Mouse (Mus musculus): Measurements from ENCODE around the gene Mbtps1. TPM values are rescaled to one million over a fixed set of nuclear protein-coding genes. Genes with fewer than 3 reads are reported as not detected.

Gene Mbtps1
- polyA plus RNA-seq, 1 experiment from 2014 or later: 61.3 TPM

DNA sequence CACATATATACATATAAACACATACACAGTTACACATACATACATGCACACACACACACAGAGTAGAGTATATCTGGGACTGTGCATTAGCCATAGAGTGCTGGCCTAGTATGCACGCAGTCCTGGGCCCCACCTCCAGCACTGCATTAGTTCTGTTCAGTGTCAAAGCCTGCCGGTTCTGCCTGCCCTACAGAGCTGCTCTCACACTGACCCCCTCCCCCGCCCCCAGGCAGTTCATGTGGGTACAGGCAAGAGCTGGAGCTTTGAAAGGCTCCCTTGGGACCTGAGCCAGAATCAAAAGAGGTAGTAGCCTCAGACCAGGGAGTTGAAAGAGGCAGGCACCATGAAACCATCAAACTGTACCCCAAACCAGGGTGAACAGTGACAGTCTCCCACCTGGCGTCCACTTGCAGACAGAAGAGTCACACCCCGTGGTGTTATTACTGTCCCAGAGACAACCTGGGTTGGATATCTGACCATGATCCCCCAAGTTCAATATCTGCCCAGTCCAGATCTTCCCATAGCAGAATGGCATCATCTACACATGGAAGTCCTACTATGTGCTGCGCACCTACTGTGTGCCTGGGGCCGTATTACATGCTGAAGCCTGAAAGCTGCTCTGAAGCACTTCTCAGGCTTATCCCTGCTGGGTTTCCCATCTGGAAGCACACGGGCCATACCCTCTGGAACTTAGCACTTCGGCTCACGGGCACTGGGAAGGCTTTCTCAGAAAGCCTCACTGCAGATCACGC lies 74.2 kb downstream of the Mbtps1 start:
- no peak for ATAC-seq (ENCODE audit: low FRiP score)
- H3K36me3 ChIP-seq: no peaks in the 10 kb centered on the region
- no peaks in the 10 kb centered on the region for H3K9me3 ChIP-seq
- H3K4me1 ChIP-seq (replicated peaks): 0 out of 2 replicates have a peak, but pooled peaks cover 7% of the 10 kb centered on the region
- H3K4me2 ChIP-seq: no peak overlapping the region
- H3K9ac ChIP-seq: no peak overlapping the region
- H3K4me3 ChIP-seq: no peak overlapping the region
- 85% methylated on average over 11 of the region's 11 CpGs for WGBS
- H3K27me3 ChIP-seq: 0 out of 2 replicates have a peak, but pooled peaks cover 5% of the 10 kb centered on the region
- H3K27ac ChIP-seq: no peak overlapping the region

GRCm38 (mm10) chr8:119478684-119479083 lies 79.9 kb downstream of the Mbtps1 start:
- no peak overlapping the region for H3K4me3 ChIP-seq
- H3K36me3 ChIP-seq: no peaks in the 10 kb centered on the region
- H3K27ac ChIP-seq: no peak overlapping the region
- no peak overlapping the region for H3K4me2 ChIP-seq
- 24% methylated on average over 5 of the region's 5 CpGs for WGBS
- H3K9ac ChIP-seq: no peak overlapping the region
- H3K4me1 ChIP-seq (replicated peaks): peaks cover 9% of the 10 kb centered on the region
- no peaks in the 10 kb centered on the region for H3K9me3 ChIP-seq
- ATAC-seq (ENCODE audit: low FRiP score): no peak
- H3K27me3 ChIP-seq: no peaks in the 10 kb centered on the region

DNA sequence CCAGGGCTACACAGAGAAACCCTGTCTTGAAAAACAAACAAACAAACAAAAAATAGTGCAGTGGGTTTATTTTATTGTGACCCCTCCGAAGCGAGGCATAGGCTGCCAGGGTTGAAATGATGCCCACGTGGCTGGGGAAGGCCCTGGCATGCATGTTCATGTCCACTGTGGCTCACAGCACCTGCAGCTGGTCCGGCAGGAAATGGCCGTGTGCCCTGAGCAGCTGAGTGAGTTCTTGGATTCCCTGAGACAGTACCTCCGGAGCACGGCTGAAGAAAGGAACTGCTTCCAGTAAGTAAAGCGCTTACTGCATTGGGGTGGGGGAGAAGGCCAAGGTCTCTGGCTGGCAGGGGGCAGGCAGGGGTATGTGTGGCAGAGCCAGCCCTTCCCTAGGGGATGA lies 90.4 kb downstream of the Mbtps1 start:
- Histone ChIP-seq H3K4me2 (no peak overlapping the region), H3K27me3 (peaks cover 21% of the 10 kb centered on the region), H3K9ac (no peak overlapping the region), H3K4me3 (no peak overlapping the region), H3K27ac (no peak overlapping the region), H3K4me1 (replicated peaks) (peaks cover 42% of the 10 kb centered on the region), H3K36me3 (no peaks in the 10 kb centered on the region; the same call in 1 of the 2 replicates), H3K9me3 (no peaks in the 10 kb centered on the region)
- no peak for ATAC-seq (ENCODE audit: low FRiP score)
- 92% methylated on average over 8 of the region's 8 CpGs for WGBS

- Histone ChIP-seq H3K4me1 (replicated peaks) (peaks cover 43% of the 10 kb centered on the region), H3K27me3 (peaks cover 22% of the 10 kb centered on the region), H3K4me3 (no peak overlapping the region), H3K27ac (peak overlapping the region; percentile 80), H3K9ac (no peak overlapping the region), H3K36me3 (no peaks in the 10 kb centered on the region; the same call in 1 of the 2 replicates), H3K4me2 (no peak overlapping the region), H3K9me3 (no peaks in the 10 kb centered on the region)
- 44% methylated on average over 10 of the region's 10 CpGs for WGBS
- ATAC-seq (ENCODE audit: low FRiP score): no peak
Observed at GRCm38 (mm10) chr8:119466794-119467193, 91.7 kb downstream of the Mbtps1 start.

GRCm38 (mm10) chr8:119466105-119466504 lies 92.4 kb downstream of the Mbtps1 start:
- Histone ChIP-seq H3K4me1 (replicated peaks) (peaks cover 50% of the 10 kb centered on the region), H3K4me2 (peak overlapping the region; percentile 39; the same call in 1 of the 2 replicates), H3K4me3 (no peak overlapping the region), H3K27ac (peak overlapping the region; percentile 80; the same call in 1 of the 2 replicates), H3K9me3 (no peaks in the 10 kb centered on the region), H3K36me3 (no peaks in the 10 kb centered on the region; the same call in 1 of the 2 replicates), H3K27me3 (peaks cover 22% of the 10 kb centered on the region), H3K9ac (no peak overlapping the region)
- ATAC-seq (ENCODE audit: low FRiP score): 0 out of 2 replicates have a peak, but pooled peaks have one; percentile 48
- WGBS: 2% methylated on average over 18 of the region's 18 CpGs

- Histone ChIP-seq H3K4me3 (no peak overlapping the region), H3K9me3 (no peaks in the 10 kb centered on the region), H3K4me2 (no peak overlapping the region), H3K27me3 (peaks cover 22% of the 10 kb centered on the region), H3K27ac (no peak overlapping the region), H3K4me1 (replicated peaks) (peaks cover 68% of the 10 kb centered on the region), H3K9ac (no peak overlapping the region), H3K36me3 (no peaks in the 10 kb centered on the region; the same call in 1 of the 2 replicates)
- WGBS: 30% methylated on average over 7 of the region's 7 CpGs
- ATAC-seq (ENCODE audit: low FRiP score): no peak
Observed at GRCm38 (mm10) chr8:119463709-119464108, 94.8 kb downstream of the Mbtps1 start.

- H3K4me3 ChIP-seq: no peak overlapping the region
- H3K36me3 ChIP-seq: no peaks in the 10 kb centered on the region
- H3K9ac ChIP-seq: no peak overlapping the region
- ATAC-seq (ENCODE audit: low FRiP score): no peak
- H3K9me3 ChIP-seq: no peaks in the 10 kb centered on the region
- H3K27ac ChIP-seq: peak overlapping the region; percentile 83
- H3K4me2 ChIP-seq: no peak overlapping the region
- peaks cover 18% of the 10 kb centered on the region for H3K27me3 ChIP-seq
- peaks cover 59% of the 10 kb centered on the region for H3K4me1 ChIP-seq (replicated peaks)
- 25% methylated on average over 9 of the region's 9 CpGs for WGBS
Observed at GRCm38 (mm10) chr8:119461356-119461755, 97.2 kb downstream of the Mbtps1 start.

GRCm38 (mm10) chr8:119459724-119460123 lies 98.8 kb downstream of the Mbtps1 start:
- 22% methylated on average over 16 of the region's 16 CpGs for WGBS
- Histone ChIP-seq H3K4me3 (no peak overlapping the region), H3K9ac (no peak overlapping the region; the same call in 1 of the 2 replicates), H3K36me3 (no peaks in the 10 kb centered on the region), H3K9me3 (no peaks in the 10 kb centered on the region), H3K4me2 (peak overlapping the region; percentile 31; the same call in 1 of the 2 replicates), H3K27me3 (peaks cover 9% of the 10 kb centered on the region), H3K4me1 (replicated peaks) (peaks cover 47% of the 10 kb centered on the region), H3K27ac (peak overlapping the region; percentile 83)
- ATAC-seq (ENCODE audit: low FRiP score): peak; percentile 46; the same call in 1 of the 2 replicates

Other genes starting within 250 kb of the Mbtps1 start
- gene Hsbp1, start 214.2 kb downstream of the Mbtps1 start, polyA plus RNA-seq (2015; fragmentation: Nextera tagmentation; extraction: Ambion mirVana): 623 and 628 TPM in 2 replicates
- 14.1 and 14.8 TPM in 2 replicates for gene Mlycd, start 163.9 kb downstream of the Mbtps1 start, polyA plus RNA-seq (2015; fragmentation: Nextera tagmentation; extraction: Ambion mirVana)
- gene Osgin1, start 124.6 kb downstream of the Mbtps1 start, polyA plus RNA-seq (2015; fragmentation: Nextera tagmentation; extraction: Ambion mirVana): 0.08 and 0.28 TPM in 2 replicates
- 34.5 and 36.4 TPM in 2 replicates for gene Necab2, start 112.0 kb downstream of the Mbtps1 start, polyA plus RNA-seq (2015; fragmentation: Nextera tagmentation; extraction: Ambion mirVana)
- gene Slc38a8, start 57.0 kb downstream of the Mbtps1 start, polyA plus RNA-seq (2015; fragmentation: Nextera tagmentation; extraction: Ambion mirVana): not detected in 2 replicates
- gene Hsdl1, start 16.4 kb upstream of the Mbtps1 start, polyA plus RNA-seq (2015; fragmentation: Nextera tagmentation; extraction: Ambion mirVana): 138 and 150 TPM in 2 replicates
- 0.29 and 0.31 TPM in 2 replicates for gene Dnaaf1, start 16.5 kb upstream of the Mbtps1 start, polyA plus RNA-seq (2015; fragmentation: Nextera tagmentation; extraction: Ambion mirVana)
- gene Taf1c, start 46.5 kb upstream of the Mbtps1 start, polyA plus RNA-seq (2015; fragmentation: Nextera tagmentation; extraction: Ambion mirVana): 12.6 and 14.5 TPM in 2 replicates
- not detected in 2 replicates for gene Adad2, start 54.0 kb upstream of the Mbtps1 start, polyA plus RNA-seq (2015; fragmentation: Nextera tagmentation; extraction: Ambion mirVana)
- 0.09 TPM in 1 of 2 replicates, not detected in the other for gene Kcng4, start 76.9 kb upstream of the Mbtps1 start, polyA plus RNA-seq (2015; fragmentation: Nextera tagmentation; extraction: Ambion mirVana)
- 3.3 and 3.5 TPM in 2 replicates for gene Wfdc1, start 107.6 kb upstream of the Mbtps1 start, polyA plus RNA-seq (2015; fragmentation: Nextera tagmentation; extraction: Ambion mirVana)
- gene Atp2c2, start 141.3 kb upstream of the Mbtps1 start, polyA plus RNA-seq (2015; fragmentation: Nextera tagmentation; extraction: Ambion mirVana): 0.21 TPM in 1 of 2 replicates, not detected in the other
- gene Tldc1, start 219.7 kb upstream of the Mbtps1 start, polyA plus RNA-seq (2015; fragmentation: Nextera tagmentation; extraction: Ambion mirVana): 11.8 and 12.8 TPM in 2 replicates

All from hindbrain, embryonic 13.5 days (tissue).